ENCODE assay signal across 8 mouse cellular contexts in genomic region chr6:72407119-72407518, GRCm38 (mm10). TPM values are rescaled to one million over a fixed set of nuclear protein-coding genes. Genes with fewer than 3 reads are reported as not detected.
DNase-seq lines count a peak whose midpoint lies in the region; ATAC-seq and TF ChIP-seq lines count a peak whose summit lies in the region.

No protein-coding gene starts in this region.

- peaks cover 2 to 15% of the 10 kb centered on the region in 2 experiments; a peak in 3 of 4 replicates for H3K4me1 ChIP-seq in MEL (ENCODE audit: control insufficient read depth in 1 of 2, insufficient read depth in 2 of 2, low read length in 2 of 2)
- H3K4me1 ChIP-seq in forebrain, embryonic 16.5 days (replicated peaks; ENCODE audit: control insufficient read depth, insufficient read depth, low read length): no peaks in the 10 kb centered on the region
- H3K4me1 ChIP-seq in hindbrain, embryonic 14.5 days (replicated peaks; ENCODE audit: control insufficient read depth, insufficient read depth, low read length): no peaks in the 10 kb centered on the region

- H3K4me2 ChIP-seq in forebrain, embryonic 16.5 days (ENCODE audit: low read length): no peak overlapping the region
- H3K4me2 ChIP-seq in hindbrain, embryonic 14.5 days (replicated peaks): no peak overlapping the region

- H3K9me3 ChIP-seq in MEL (replicated peaks; ENCODE audit: insufficient read depth, low read length): no peaks in the 10 kb centered on the region
- no peaks in the 10 kb centered on the region for H3K9me3 ChIP-seq in forebrain, embryonic 16.5 days (ENCODE audit: control insufficient read depth, low read length)
- H3K9me3 ChIP-seq in hindbrain, embryonic 14.5 days (ENCODE audit: control insufficient read depth, low read length): no peaks in the 10 kb centered on the region

- 2% methylated on average over 5 of the region's 5 CpGs for WGBS in forebrain, embryonic 16.5 days
- 4% methylated on average over 5 of the region's 5 CpGs for WGBS in hindbrain, embryonic 14.5 days

- TF ChIP-seq POLR2A in MEL (IDR thresholded peaks at IDR 0.05; ENCODE audit: control insufficient read depth in 1 of 2, insufficient read depth in 1 of 2, low read depth in 1 of 2, low read length in 2 of 2, poor library complexity in 1 of 2): no peak

- peaks cover 0 to 11% of the 10 kb centered on the region in 2 experiments; a peak in 2 of 4 replicates for H3K36me3 ChIP-seq in MEL (ENCODE audit: control insufficient read depth in 1 of 2, insufficient read depth in 2 of 2, low read length in 2 of 2)
- no peaks in the 10 kb centered on the region for H3K36me3 ChIP-seq in forebrain, embryonic 16.5 days (ENCODE audit: control insufficient read depth, insufficient read depth)
- no peaks in the 10 kb centered on the region for H3K36me3 ChIP-seq in hindbrain, embryonic 14.5 days (replicated peaks; ENCODE audit: control insufficient read depth, insufficient read depth)

- DNase-seq in MEL (ENCODE audit: low read depth, low spot score): peak; percentile 96
- DNase-seq in cerebellum, adult 11 months: peak; percentile 70
- DNase-seq in hindbrain, embryonic 14.5 days (ENCODE audit: low spot score): peak; percentile 87
- peak; percentile 71 to 76 for DNase-seq in layer of hippocampus, postnatal 36 days
- peak; percentile 88 for DNase-seq in lung, postnatal 25 days (ENCODE audit: low spot score)
- DNase-seq in right cerebral cortex, adult 18-20 months: peak; percentile 83
- DNase-seq in urinary bladder, adult 18-20 months (ENCODE audit: low spot score in 2 of 2): peak; percentile 66 to 80

- peak in 1 of 2 experiments; percentile 39; a peak in 2 of 4 replicates for TF ChIP-seq EP300 in MEL (IDR thresholded peaks at IDR 0.05; ENCODE audit: low read depth in 1 of 2, low read length in 2 of 2)

- peak in 2 of 3 experiments; percentile 84 to 99 for TF ChIP-seq CTCF in MEL (IDR thresholded peaks at IDR 0.05 in 2 of 3, conservative IDR thresholded peaks at IDR 0.05 in 1 of 3; ENCODE audit: control insufficient read depth in 1 of 3, insufficient read depth in 1 of 3, low read depth in 2 of 3, low read length in 3 of 3, poor library complexity in 1 of 3, severe bottlenecking in 1 of 3)

- no peak overlapping the region for H3K4me3 ChIP-seq in MEL (ENCODE audit: control insufficient read depth in 1 of 2, insufficient read depth in 1 of 2, low read depth in 2 of 2, low read length in 2 of 2)
- H3K4me3 ChIP-seq in forebrain, embryonic 16.5 days (replicated peaks; ENCODE audit: low read length): no peak overlapping the region
- H3K4me3 ChIP-seq in hindbrain, embryonic 14.5 days (replicated peaks; ENCODE audit: low read length): no peak overlapping the region

- TF ChIP-seq RAD21 in MEL (IDR thresholded peaks at IDR 0.05; ENCODE audit: low read depth, low read length): peak; percentile 79

- H3K9ac ChIP-seq in MEL (ENCODE audit: control insufficient read depth, low read depth, low read length, poor library complexity, severe bottlenecking): no peak overlapping the region
- H3K9ac ChIP-seq in forebrain, embryonic 16.5 days (replicated peaks; ENCODE audit: low read depth, low read length): no peak overlapping the region
- no peak overlapping the region for H3K9ac ChIP-seq in hindbrain, embryonic 14.5 days

- no peaks in the 10 kb centered on the region; the same call in 1 of the 2 replicates for H3K79me2 ChIP-seq in MEL (ENCODE audit: control insufficient read depth, insufficient read depth, low read length, poor library complexity)

- no peak overlapping the region for H3K27ac ChIP-seq in MEL (ENCODE audit: control insufficient read depth, low read depth, low read length)
- H3K27ac ChIP-seq in forebrain, embryonic 16.5 days (ENCODE audit: low read length): no peak overlapping the region
- no peak overlapping the region for H3K27ac ChIP-seq in hindbrain, embryonic 14.5 days

- ATAC-seq in forebrain, embryonic 16.5 days: peak; percentile 45
- ATAC-seq in hindbrain, embryonic 14.5 days (ENCODE audit: low FRiP score): peak; percentile 48; the same call in 1 of the 2 replicates

- H3K27me3 ChIP-seq in MEL (ENCODE audit: control insufficient read depth in 1 of 2, insufficient read depth in 2 of 2, low read length in 2 of 2): no peaks in the 10 kb centered on the region
- no peaks in the 10 kb centered on the region for H3K27me3 ChIP-seq in forebrain, embryonic 16.5 days (replicated peaks; ENCODE audit: control insufficient read depth, insufficient read depth, low read length)
- H3K27me3 ChIP-seq in hindbrain, embryonic 14.5 days (ENCODE audit: control insufficient read depth, insufficient read depth, low read length): no peaks in the 10 kb centered on the region

TF ChIP-seq in MEL, 35 proteins besides CTCF, POLR2A, EP300 and RAD21:
- TF ChIP-seq USF1 (IDR thresholded peaks at IDR 0.05; ENCODE audit: low read depth, low read length): peak; percentile 42
- TF ChIP-seq USF2 (IDR thresholded peaks at IDR 0.05; ENCODE audit: borderline replicate concordance in 1 of 2, insufficient read depth in 1 of 2, low read depth in 1 of 2, low read length in 2 of 2): no peak
- TF ChIP-seq POLR2AphosphoS5 (IDR thresholded peaks at IDR 0.05; ENCODE audit: borderline replicate concordance, low read depth, low read length): no peak
- TF ChIP-seq HCFC1 (IDR thresholded peaks at IDR 0.05; ENCODE audit: low read depth, low read length): peak; percentile 52; the same call in 1 of the 2 replicates
- TF ChIP-seq ELF1 (IDR thresholded peaks at IDR 0.05; ENCODE audit: low read depth, low read length): peak; percentile 36; the same call in 1 of the 2 replicates
- TF ChIP-seq ZC3H11A (IDR thresholded peaks at IDR 0.05; ENCODE audit: low read depth, low read length): peak; percentile 83
- 0 out of 2 replicates have a peak, but pooled peaks have one; percentile 43 for TF ChIP-seq MXI1 (IDR thresholded peaks at IDR 0.05; ENCODE audit: low read depth, low read length)
- peak; percentile 99 for TF ChIP-seq SMC3 (IDR thresholded peaks at IDR 0.05; ENCODE audit: low read depth, low read length)
- TF ChIP-seq ETS1 (IDR thresholded peaks at IDR 0.05; ENCODE audit: low read depth, low read length): peak; percentile 58; the same call in 1 of the 2 replicates
- TF ChIP-seq MYC (IDR thresholded peaks at IDR 0.05; ENCODE audit: low read depth, low read length): peak; percentile 92
- peak; percentile 76 for TF ChIP-seq SIN3A (IDR thresholded peaks at IDR 0.05; ENCODE audit: low read length)
- TF ChIP-seq MAX (IDR thresholded peaks at IDR 0.05; ENCODE audit: low read length): peak; percentile 71
- no peak for TF ChIP-seq TBP (IDR thresholded peaks at IDR 0.05; ENCODE audit: low read depth, low read length)
- peak; percentile 63; the same call in 1 of the 2 replicates for TF ChIP-seq ZNF384 (IDR thresholded peaks at IDR 0.05; ENCODE audit: low read depth, low read length)
- peak; percentile 79; the same call in 1 of the 2 replicates for TF ChIP-seq JUND (IDR thresholded peaks at IDR 0.05; ENCODE audit: low read depth, low read length)

RNA-seq across cellular contexts. Expression of gene Ggcx, which starts 7.0 kb away (rescaled TPM):
- total RNA-seq in MEL (2012; rRNA removed): 5.0 and 5.2 TPM in 2 replicates
- 1 to 10 TPM in 1 of 2 experiments, not detected in 1; 5.4 TPM for polyA plus RNA-seq in MEL (2012; ENCODE audit: insufficient read depth in 1 of 2, insufficient read length in 2 of 2, low read depth in 1 of 2, low replicate concordance in 2 of 2, missing spikeins in 1 of 2)
- 16.4 and 17.2 TPM in 2 replicates for polyA plus RNA-seq in forebrain, embryonic 16.5 days (2015; fragmentation: Nextera tagmentation; extraction: Ambion mirVana)
- polyA plus RNA-seq in hindbrain, embryonic 14.5 days (2014; fragmentation: Nextera tagmentation; extraction: Ambion mirVana): 7.4 and 10.9 TPM in 2 replicates
- 10 to 100 TPM; 22.6 to 24.0 TPM for total RNA-seq in layer of hippocampus, postnatal 36 days (2021)

RNA-seq across cellular contexts. Expression of gene Vamp8, which starts 16.6 kb away (rescaled TPM):
- 130 and 164 TPM in 2 replicates for total RNA-seq in MEL (2012; rRNA removed)
- 100 to 1,000 TPM in 1 of 2 experiments, not detected in 1; 179 TPM for polyA plus RNA-seq in MEL (2012; ENCODE audit: insufficient read depth in 1 of 2, insufficient read length in 2 of 2, low read depth in 1 of 2, low replicate concordance in 2 of 2, missing spikeins in 1 of 2)
- 14.4 and 14.6 TPM in 2 replicates for polyA plus RNA-seq in forebrain, embryonic 16.5 days (2015; fragmentation: Nextera tagmentation; extraction: Ambion mirVana)
- 21.9 and 28.8 TPM in 2 replicates for polyA plus RNA-seq in hindbrain, embryonic 14.5 days (2014; fragmentation: Nextera tagmentation; extraction: Ambion mirVana)
- total RNA-seq in layer of hippocampus, postnatal 36 days (2021): 10 to 100 TPM; 14.7 to 17.3 TPM

RNA-seq across cellular contexts. Expression of gene Vamp5, which starts 26.9 kb away (rescaled TPM):
- total RNA-seq in MEL (2012; rRNA removed): 490 and 593 TPM in 2 replicates
- 100 to 1,000 TPM in 1 of 2 experiments, not detected in 1; 465 TPM for polyA plus RNA-seq in MEL (2012; ENCODE audit: insufficient read depth in 1 of 2, insufficient read length in 2 of 2, low read depth in 1 of 2, low replicate concordance in 2 of 2, missing spikeins in 1 of 2)
- 10.5 and 12.6 TPM in 2 replicates for polyA plus RNA-seq in forebrain, embryonic 16.5 days (2015; fragmentation: Nextera tagmentation; extraction: Ambion mirVana)
- 21.8 and 23.6 TPM in 2 replicates for polyA plus RNA-seq in hindbrain, embryonic 14.5 days (2014; fragmentation: Nextera tagmentation; extraction: Ambion mirVana)
- 1 to 10 TPM; 4.4 to 5.3 TPM for total RNA-seq in layer of hippocampus, postnatal 36 days (2021)

RNA-seq across cellular contexts. Expression of gene Mat2a, which starts 32.2 kb away (rescaled TPM):
- total RNA-seq in MEL (2012; rRNA removed): 233 and 319 TPM in 2 replicates
- 1,000 to 10,000 TPM in 1 of 2 experiments, 100 to 1,000 TPM in 1; 357 to 3,179 TPM for polyA plus RNA-seq in MEL (2012; ENCODE audit: insufficient read depth in 1 of 2, insufficient read length in 2 of 2, low read depth in 1 of 2, low replicate concordance in 2 of 2, missing spikeins in 1 of 2)
- polyA plus RNA-seq in forebrain, embryonic 16.5 days (2015; fragmentation: Nextera tagmentation; extraction: Ambion mirVana): 399 TPM in 2 replicates
- 336 and 338 TPM in 2 replicates for polyA plus RNA-seq in hindbrain, embryonic 14.5 days (2014; fragmentation: Nextera tagmentation; extraction: Ambion mirVana)
- total RNA-seq in layer of hippocampus, postnatal 36 days (2021): 100 to 1,000 TPM; 186 to 194 TPM

RNA-seq across cellular contexts. Expression of gene Rnf181, which starts 40.4 kb away (rescaled TPM):
- total RNA-seq in MEL (2012; rRNA removed): 47.2 and 50.7 TPM in 2 replicates
- 100 to 1,000 TPM; 107 to 268 TPM for polyA plus RNA-seq in MEL (2012; ENCODE audit: insufficient read depth in 1 of 2, insufficient read length in 2 of 2, low read depth in 1 of 2, low replicate concordance in 2 of 2, missing spikeins in 1 of 2)
- polyA plus RNA-seq in forebrain, embryonic 16.5 days (2015; fragmentation: Nextera tagmentation; extraction: Ambion mirVana): 127 and 139 TPM in 2 replicates
- 127 and 136 TPM in 2 replicates for polyA plus RNA-seq in hindbrain, embryonic 14.5 days (2014; fragmentation: Nextera tagmentation; extraction: Ambion mirVana)
- 10 to 100 TPM; 77.6 to 85.2 TPM for total RNA-seq in layer of hippocampus, postnatal 36 days (2021)
